Mouse (Mus musculus) embryonic facial prominence, embryonic 15.5 days (tissue): Measurements from ENCODE around the gene Mgat2. TPM values are rescaled to one million over a fixed set of nuclear protein-coding genes. Genes with fewer than 3 reads are reported as not detected.
A peak's percentile ranks its signal among the peaks of the same experiment; 100 is the strongest.
"Not testable (repeated sequence)": the region's sequence is repeated elsewhere in the genome, so short reads cannot be mapped to it uniquely, and the experiment has no call there.

ENCODE experiments used
- ATAC-seq: fragments of 200-750 bp; cut with Nextera tagmentation; 2 replicates; pipeline ENCODE4 v1.8.0; 2017; ENCODE audit warnings: low read depth, moderate TSS enrichment; ENCODE audit not compliant: insufficient number of reproducible peaks, low FRiP score, low TSS enrichment
- H3K27ac ChIP-seq: fragments of 300-500 bp; sonication (generic); replicated peaks from 2 replicates; pipeline ENCODE4 v1.5.1; 2015; ENCODE audit warnings: mild to moderate bottlenecking, inconsistent platforms
- H3K27me3 ChIP-seq: fragments of 300-500 bp; sonication (generic); 2 replicates; pipeline ENCODE4 v1.6.1; 2015; ENCODE audit warnings: inconsistent platforms
- H3K36me3 ChIP-seq: fragments of 300-500 bp; sonication (generic); 2 replicates; pipeline ENCODE4 v1.6.1; 2015; ENCODE audit warnings: mild to moderate bottlenecking, inconsistent platforms
- H3K4me1 ChIP-seq: fragments of 300-500 bp; sonication (generic); 2 replicates; pipeline ENCODE4 v1.6.1; 2015; ENCODE audit warnings: inconsistent platforms
- H3K4me2 ChIP-seq: fragments of 300-500 bp; sonication (generic); replicated peaks from 2 replicates; pipeline ENCODE4 v1.6.1; 2015; ENCODE audit warnings: mild to moderate bottlenecking, inconsistent platforms
- H3K4me3 ChIP-seq: fragments of 300-500 bp; sonication (generic); replicated peaks from 2 replicates; pipeline ENCODE4 v1.5.1; 2015; ENCODE audit warnings: mild to moderate bottlenecking, inconsistent platforms
- H3K9ac ChIP-seq: fragments of 300-500 bp; sonication (generic); 2 replicates; pipeline ENCODE4 v1.6.1; 2015; ENCODE audit warnings: inconsistent platforms
- H3K9me3 ChIP-seq: fragments of 300-500 bp; sonication (generic); replicated peaks from 2 replicates; pipeline ENCODE4 v1.6.1; 2016; ENCODE audit warnings: inconsistent platforms
- WGBS: fragments of 180-500 bp; shearing (Covaris S2); methylation state at CpG from one replicate; pipeline ENCODE4 v1.1.7; 2015; 5-methylcytosine and 5-hydroxymethylcytosine counted together
- polyA plus RNA-seq: library from polyadenylated mRNA; unstranded; fragments of >200 nt; fragmentation: Nextera tagmentation; extraction: Ambion mirVana; gene quantifications from 2 replicates; pipeline ENCODE4 v1.2.1, GENCODE M21; 2015

Gene Mgat2
- polyA plus RNA-seq, 1 experiment from 2014 or later, result 57.5 TPM

GRCm38 (mm10) chr12:69159578-69159940 is 24.4 kb upstream of the Mgat2 start:
- H3K27me3 ChIP-seq, result no peaks in the 10 kb centered on the region
- H3K9ac ChIP-seq, result no peak overlapping the region
- H3K9me3 ChIP-seq, result no peaks in the 10 kb centered on the region
- no peak overlapping the region for H3K4me2 ChIP-seq
- no peak for ATAC-seq
- H3K4me3 ChIP-seq, result peak overlapping the region; percentile 72
- WGBS, result 4% methylated on average over 9 of the region's 9 CpGs
- H3K27ac ChIP-seq, result no peak overlapping the region; the same call in 1 of the 2 replicates
- H3K36me3 ChIP-seq, result peaks cover 18% of the 10 kb centered on the region
- peaks cover 9% of the 10 kb centered on the region; the same call in 1 of the 2 replicates for H3K4me1 ChIP-seq

DNA sequence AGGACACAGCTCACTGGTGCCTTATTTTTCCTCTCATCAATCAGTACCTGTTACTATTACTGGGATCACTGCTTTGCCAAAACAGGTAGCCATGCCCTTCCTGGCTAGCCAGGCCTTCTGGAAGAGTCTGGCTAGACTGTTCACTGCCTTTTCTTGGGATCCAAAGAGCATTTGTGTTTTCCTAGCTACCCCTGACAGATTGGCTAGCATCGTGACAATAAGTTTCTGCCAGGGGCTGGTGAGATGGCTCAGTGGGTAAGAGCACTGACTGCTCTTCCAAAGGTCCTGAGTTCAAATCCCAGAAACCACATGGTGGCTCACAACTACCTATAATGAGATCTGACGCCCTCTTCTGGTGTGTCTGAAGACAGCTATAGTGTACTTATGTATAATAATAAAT is 23.3 kb upstream of the Mgat2 start:
- H3K36me3 ChIP-seq, result peaks cover 18% of the 10 kb centered on the region
- H3K27me3 ChIP-seq, H3K4me1 ChIP-seq, H3K4me2 ChIP-seq, H3K9ac ChIP-seq, H3K9me3 ChIP-seq, H3K4me3 ChIP-seq, ATAC-seq, H3K27ac ChIP-seq: not testable (repeated sequence)
- 74% methylated on average over 2 of the region's 2 CpGs for WGBS

DNA sequence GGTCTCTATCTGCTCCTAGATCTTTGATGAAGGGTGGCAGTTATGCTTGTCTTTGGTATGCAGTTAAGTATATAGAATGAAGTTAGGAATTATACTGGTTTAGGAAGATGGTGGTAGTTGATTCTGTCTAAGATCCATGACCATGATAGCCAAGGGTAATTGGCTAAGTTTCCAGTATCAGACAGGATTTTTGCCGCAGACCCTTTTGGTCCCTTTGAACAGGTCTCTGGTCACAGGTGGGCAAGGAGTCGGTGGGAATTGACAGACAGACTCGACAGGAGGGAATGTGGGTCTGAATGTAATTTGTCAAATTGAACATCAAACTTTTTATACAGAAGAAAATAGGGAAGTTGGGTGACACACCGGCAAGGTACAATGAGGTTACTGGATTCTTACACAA is 20.4 kb upstream of the Mgat2 start:
- 82% methylated on average over 4 of the region's 4 CpGs for WGBS
- not testable (repeated sequence) for ATAC-seq, H3K4me1 ChIP-seq

DNA sequence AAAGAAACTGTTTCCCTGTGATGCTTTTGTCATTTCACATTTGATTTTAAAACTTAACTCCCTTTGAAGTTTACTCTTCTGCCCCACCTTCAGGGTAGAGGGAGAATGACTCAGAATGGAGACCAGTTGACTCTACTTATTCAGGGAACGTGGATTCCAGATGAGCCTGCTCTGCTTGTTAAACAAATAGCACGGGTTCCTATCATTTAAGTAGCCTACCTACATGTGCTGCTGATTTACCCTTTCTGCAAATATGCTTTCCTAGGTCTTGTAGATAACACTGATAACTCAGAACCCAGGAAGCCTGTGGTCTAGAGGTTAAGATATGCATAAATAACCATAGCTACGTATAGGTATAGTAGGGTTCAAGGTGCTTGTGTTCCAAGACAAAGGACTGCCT is 19.1 kb upstream of the Mgat2 start:
- Histone ChIP-seq H3K4me2 (no peak overlapping the region), H3K4me1 (peaks cover 11% of the 10 kb centered on the region), H3K36me3 (no peaks in the 10 kb centered on the region), H3K4me3 (no peak overlapping the region), H3K27ac (no peak overlapping the region), H3K9ac (no peak overlapping the region), H3K27me3 (no peaks in the 10 kb centered on the region), H3K9me3 (no peaks in the 10 kb centered on the region)
- 41% methylated on average over 3 of the region's 3 CpGs for WGBS
- ATAC-seq, result no peak

More for the DNA sequence above, 20.4 kb upstream of the Mgat2 start:
- not testable (repeated sequence) for H3K4me3 ChIP-seq, H3K9ac ChIP-seq, H3K27ac ChIP-seq, H3K9me3 ChIP-seq, H3K27me3 ChIP-seq, H3K4me2 ChIP-seq, H3K36me3 ChIP-seq

- H3K4me2 ChIP-seq, H3K9me3 ChIP-seq, H3K4me3 ChIP-seq, H3K9ac ChIP-seq, H3K27ac ChIP-seq, H3K36me3 ChIP-seq, H3K27me3 ChIP-seq, ATAC-seq: not testable (repeated sequence)
- 68% methylated on average over 8 of the region's 8 CpGs for WGBS
- peaks cover 14% of the 10 kb centered on the region for H3K4me1 ChIP-seq
Measured at GRCm38 (mm10) chr12:69166861-69167581, 16.9 kb upstream of the Mgat2 start.

GRCm38 (mm10) chr12:69167656-69168460 is 16.1 kb upstream of the Mgat2 start:
- Histone ChIP-seq H3K9ac (peak overlapping the region; percentile 55), H3K9me3 (no peaks in the 10 kb centered on the region), H3K4me3 (peak overlapping the region; percentile 68), H3K4me2 (peak overlapping the region; percentile 84), H3K4me1 (peaks cover 14% of the 10 kb centered on the region), H3K27me3 (no peaks in the 10 kb centered on the region), H3K27ac (no peak overlapping the region), H3K36me3 (no peaks in the 10 kb centered on the region)
- ATAC-seq, result peak; percentile 16; the same call in 1 of the 2 replicates
- WGBS, result 7% methylated on average over 18 of the region's 18 CpGs

DNA sequence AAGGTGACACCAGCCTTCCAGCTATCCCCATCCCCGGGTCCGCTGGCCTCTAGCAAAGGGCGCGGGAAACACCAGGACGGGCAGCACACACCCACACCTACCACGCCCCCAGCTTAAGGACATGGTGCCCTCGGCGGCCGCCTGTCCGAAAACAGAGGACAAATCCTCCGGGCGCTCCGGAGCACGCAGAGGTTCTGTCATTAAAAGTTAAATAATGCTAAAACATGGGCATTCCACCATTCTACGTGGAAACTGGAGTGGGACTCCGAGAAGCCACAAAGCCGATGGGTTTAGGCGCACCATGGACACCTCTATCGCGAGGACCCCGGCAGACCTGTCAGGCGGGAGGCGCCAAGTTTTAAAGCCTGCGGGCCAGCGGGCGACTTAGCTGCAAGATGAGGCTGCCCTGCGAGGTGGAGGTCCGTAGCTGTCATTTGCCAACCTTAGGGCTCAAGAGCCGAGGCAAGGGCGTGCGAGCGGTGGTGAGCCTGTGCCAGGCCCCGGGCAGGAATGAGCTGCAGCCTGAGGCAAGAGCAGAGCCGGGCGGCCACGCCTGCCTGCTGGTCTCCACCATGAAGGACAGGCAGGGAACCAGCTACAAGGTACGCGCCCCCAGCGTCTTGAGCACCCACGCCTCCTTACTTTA is 15.4 kb upstream of the Mgat2 start, which contains the start of gene Lrr1:
Gene Lrr1, plus strand, starts transcription at position 354 of the 646 bp plus-strand sequence.
- no peaks in the 10 kb centered on the region for H3K27me3 ChIP-seq
- peak within 1 kb of the TSS; percentile 84 for H3K4me2 ChIP-seq

GRCm38 (mm10) chr12:69171307-69171706 is 12.7 kb upstream of the Mgat2 start:
- no peak overlapping the region for H3K9ac ChIP-seq
- 84% methylated on average over 2 of the region's 2 CpGs for WGBS
- ATAC-seq, result no peak

More for the DNA sequence above, 15.4 kb upstream of the Mgat2 start, which contains the start of gene Lrr1:
- H3K9ac ChIP-seq, result peak within 1 kb of the TSS; percentile 55
- peaks cover 14% of the 10 kb centered on the region for H3K4me1 ChIP-seq
- H3K36me3 ChIP-seq, result no peaks in the 10 kb centered on the region
- under 1% methylated on average over 40 of the region's 40 CpGs for WGBS
- peak; percentile 90 for ATAC-seq
- H3K9me3 ChIP-seq, result no peaks in the 10 kb centered on the region
- H3K27ac ChIP-seq, result peak within 1 kb of the TSS; percentile 78; the same call in 1 of the 2 replicates
- H3K4me3 ChIP-seq, result peak within 1 kb of the TSS; percentile 68

GRCm38 (mm10) chr12:69175975-69176374 is 8.0 kb upstream of the Mgat2 start:
- H3K4me2 ChIP-seq, result no peak overlapping the region
- 92% methylated on average over 3 of the region's 3 CpGs for WGBS
- no peaks in the 10 kb centered on the region for H3K27me3 ChIP-seq
- H3K4me1 ChIP-seq, result no peaks in the 10 kb centered on the region
- H3K36me3 ChIP-seq, result peaks cover 6% of the 10 kb centered on the region; the same call in 1 of the 2 replicates
- no peak for ATAC-seq
- no peak overlapping the region for H3K4me3 ChIP-seq
- H3K9ac ChIP-seq, result no peak overlapping the region
- no peaks in the 10 kb centered on the region for H3K9me3 ChIP-seq
- no peak overlapping the region for H3K27ac ChIP-seq

More at GRCm38 (mm10) chr12:69171307-69171706, 12.7 kb upstream of the Mgat2 start:
- Histone ChIP-seq H3K4me2 (no peak overlapping the region), H3K27me3 (no peaks in the 10 kb centered on the region), H3K4me1 (peaks cover 14% of the 10 kb centered on the region), H3K36me3 (peaks cover 5% of the 10 kb centered on the region; the same call in 1 of the 2 replicates), H3K9me3 (no peaks in the 10 kb centered on the region), H3K27ac (no peak overlapping the region), H3K4me3 (no peak overlapping the region)

- no peak overlapping the region for H3K4me3 ChIP-seq
- no peaks in the 10 kb centered on the region for H3K27me3 ChIP-seq
- H3K9ac ChIP-seq, result no peak overlapping the region
- ATAC-seq, result no peak
- H3K9me3 ChIP-seq, result no peaks in the 10 kb centered on the region
- no peak overlapping the region for H3K27ac ChIP-seq
- WGBS, result 82% methylated on average over 3 of the region's 3 CpGs
- H3K4me1 ChIP-seq, result no peaks in the 10 kb centered on the region
- no peak overlapping the region for H3K4me2 ChIP-seq
- peaks cover 15% of the 10 kb centered on the region for H3K36me3 ChIP-seq
Measured at GRCm38 (mm10) chr12:69177526-69177925, 6.4 kb upstream of the Mgat2 start.

DNA sequence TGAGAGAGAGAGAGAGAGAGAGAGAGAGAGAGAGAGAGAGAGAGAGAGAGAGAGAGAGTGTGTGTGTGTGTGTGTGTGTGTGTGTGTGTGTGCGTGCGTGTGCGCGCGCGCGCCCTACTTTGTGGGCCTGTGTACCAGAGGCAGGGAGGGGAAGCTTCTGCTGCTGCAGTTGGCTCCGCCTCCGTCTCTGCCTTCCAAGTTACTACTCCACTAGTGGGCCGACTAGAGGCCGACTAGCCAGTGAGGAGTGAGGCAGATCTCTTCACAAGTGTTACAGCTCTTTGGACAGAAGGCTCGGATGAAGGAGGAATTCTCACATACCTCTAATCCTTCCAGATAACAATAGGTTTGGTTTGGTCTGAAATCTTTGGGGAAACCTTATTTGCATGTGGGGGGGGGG is 4.6 kb upstream of the Mgat2 start:
- H3K9ac ChIP-seq, result no peak overlapping the region
- no peak overlapping the region for H3K4me3 ChIP-seq
- H3K36me3 ChIP-seq, result peaks cover 15% of the 10 kb centered on the region
- no peak for ATAC-seq
- no peak overlapping the region for H3K27ac ChIP-seq
- no peak overlapping the region for H3K4me2 ChIP-seq
- 70% methylated on average over 12 of the region's 12 CpGs for WGBS
- H3K4me1 ChIP-seq, result no peaks in the 10 kb centered on the region
- no peaks in the 10 kb centered on the region for H3K9me3 ChIP-seq
- no peaks in the 10 kb centered on the region for H3K27me3 ChIP-seq
